Mouse (Mus musculus): ENCODE measurements around the gene Hoxb8. TPM values are rescaled to one million over a fixed set of nuclear protein-coding genes. Genes with fewer than 3 reads are reported as not detected.

The Hoxb8 gene
- not detected in 2 replicates for total RNA-seq (2017)

DNA sequence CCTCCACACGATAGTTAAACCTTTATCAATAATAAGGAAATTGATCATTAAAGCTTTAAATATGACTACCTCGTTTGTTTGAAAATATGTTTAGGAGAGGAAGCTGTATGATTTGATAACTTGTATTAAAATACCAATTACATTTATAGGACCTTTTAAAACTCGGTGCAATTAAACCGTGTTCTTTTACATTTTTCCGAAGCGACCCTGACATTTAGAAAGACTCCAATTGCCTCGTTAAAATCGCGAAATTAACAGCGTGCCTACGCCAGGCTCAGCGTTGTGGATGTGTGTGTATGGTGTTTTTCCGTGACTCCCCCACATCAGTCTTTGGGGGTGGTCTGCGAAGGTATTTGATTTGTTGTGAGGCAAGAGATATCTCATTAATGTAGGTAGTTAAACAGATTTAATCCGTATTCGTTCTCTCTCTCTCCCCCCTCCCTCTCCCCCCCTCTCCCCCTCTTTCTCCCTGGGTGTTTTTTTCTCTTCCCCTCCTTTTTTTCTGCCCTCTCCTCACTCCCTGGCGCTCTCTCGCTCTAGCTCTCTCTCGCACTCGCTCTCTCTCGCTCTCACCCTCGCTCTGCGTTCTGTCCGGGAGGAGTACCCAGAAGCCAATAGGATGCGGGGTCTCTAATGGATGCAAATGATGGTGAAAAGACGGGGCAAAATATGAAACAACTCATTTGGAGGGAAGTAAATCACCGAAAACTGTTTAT, at the start of gene Hoxb8:
TSS of gene Hoxb8 (plus strand) at position 51 of the 716 bp plus-strand sequence.
- no peak for ATAC-seq (ENCODE audit: extremely low read depth, insufficient number of reproducible peaks, low FRiP score, poor library complexity, severe bottlenecking)

DNA sequence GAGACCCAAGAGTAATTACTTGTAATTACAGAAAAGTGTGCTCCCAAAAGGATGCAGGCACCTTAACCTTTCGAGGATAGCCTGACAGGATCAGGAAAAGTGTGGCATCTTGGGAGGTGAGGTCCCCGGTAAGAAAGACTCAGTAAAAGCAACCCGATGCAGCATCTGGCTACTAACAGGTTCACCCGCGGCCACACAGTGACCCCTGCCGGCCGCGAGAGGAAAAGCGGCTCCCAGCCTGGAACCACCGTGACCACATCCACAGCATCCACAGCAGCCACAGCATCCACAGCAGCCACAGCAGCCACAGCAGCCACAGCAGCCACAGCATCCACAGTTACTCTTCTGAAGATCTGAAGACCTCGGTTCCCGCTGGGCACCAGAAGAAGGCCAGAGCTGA, 46.8 kb upstream of the Hoxb8 start:
- no peak for ATAC-seq (ENCODE audit: extremely low read depth, insufficient number of reproducible peaks, low FRiP score, poor library complexity, severe bottlenecking)

DNA sequence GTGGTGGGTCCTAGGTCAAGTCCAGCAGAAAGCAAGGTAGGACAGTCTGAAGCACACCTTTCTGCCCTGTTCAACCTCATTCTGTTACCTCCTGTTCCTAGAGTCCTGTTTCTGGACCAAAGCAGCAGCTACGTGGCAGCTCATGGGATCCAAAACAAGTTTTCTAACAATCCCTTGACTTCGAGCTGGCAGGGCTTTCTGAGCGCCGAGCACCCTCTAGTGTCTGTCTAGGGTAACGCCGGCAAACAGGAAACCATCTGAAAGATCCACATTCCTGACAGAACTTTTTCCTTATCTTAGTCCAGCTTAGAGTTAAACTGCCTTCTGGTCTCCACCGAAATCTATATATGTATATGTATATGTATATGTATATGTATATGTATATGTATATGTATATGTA, 41.5 kb upstream of the Hoxb8 start:
- ATAC-seq (ENCODE audit: extremely low read depth, insufficient number of reproducible peaks, low FRiP score, poor library complexity, severe bottlenecking): no peak

- no peak for ATAC-seq (ENCODE audit: extremely low read depth, insufficient number of reproducible peaks, low FRiP score, poor library complexity, severe bottlenecking)
Observed at GRCm38 (mm10) chr11:96250901-96251300, 30.8 kb upstream of the Hoxb8 start.

DNA sequence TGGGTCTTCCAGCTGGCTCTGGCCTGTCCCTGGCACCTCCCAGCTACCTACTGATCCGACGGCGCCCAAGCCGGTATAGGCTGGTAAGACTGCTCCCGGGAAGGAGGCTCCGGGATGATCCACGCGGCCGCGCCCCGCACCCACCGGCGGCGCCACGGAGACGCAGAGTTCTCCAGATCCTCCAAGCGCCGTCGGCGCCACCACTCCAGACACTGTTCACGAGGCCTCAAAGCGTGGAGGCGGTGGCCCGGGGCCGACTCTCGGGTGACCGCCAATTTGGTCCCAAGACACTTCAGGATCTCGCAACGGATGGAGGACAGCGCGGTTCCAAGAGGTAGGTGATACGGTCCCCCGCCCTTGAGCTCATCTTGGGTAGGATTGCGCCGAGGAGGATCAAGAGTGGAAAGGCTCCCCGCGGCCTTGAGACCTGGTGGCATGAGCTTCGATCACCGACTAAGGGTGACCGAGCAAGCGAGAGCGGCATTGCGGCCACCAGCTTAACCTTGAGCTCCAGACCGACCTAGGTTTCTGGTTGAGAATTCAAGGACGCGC, 30.1 kb upstream of the Hoxb8 start:
- no peak for ATAC-seq (ENCODE audit: extremely low read depth, insufficient number of reproducible peaks, low FRiP score, poor library complexity, severe bottlenecking)

GRCm38 (mm10) chr11:96252541-96253120, 29.1 kb upstream of the Hoxb8 start:
- no peak for ATAC-seq (ENCODE audit: extremely low read depth, insufficient number of reproducible peaks, low FRiP score, poor library complexity, severe bottlenecking)

- no peak for ATAC-seq (ENCODE audit: extremely low read depth, insufficient number of reproducible peaks, low FRiP score, poor library complexity, severe bottlenecking)
Observed at GRCm38 (mm10) chr11:96254221-96254620, 27.5 kb upstream of the Hoxb8 start.

- ATAC-seq (ENCODE audit: extremely low read depth, insufficient number of reproducible peaks, low FRiP score, poor library complexity, severe bottlenecking): no peak
Observed at GRCm38 (mm10) chr11:96255111-96255995, 26.4 kb upstream of the Hoxb8 start.

DNA sequence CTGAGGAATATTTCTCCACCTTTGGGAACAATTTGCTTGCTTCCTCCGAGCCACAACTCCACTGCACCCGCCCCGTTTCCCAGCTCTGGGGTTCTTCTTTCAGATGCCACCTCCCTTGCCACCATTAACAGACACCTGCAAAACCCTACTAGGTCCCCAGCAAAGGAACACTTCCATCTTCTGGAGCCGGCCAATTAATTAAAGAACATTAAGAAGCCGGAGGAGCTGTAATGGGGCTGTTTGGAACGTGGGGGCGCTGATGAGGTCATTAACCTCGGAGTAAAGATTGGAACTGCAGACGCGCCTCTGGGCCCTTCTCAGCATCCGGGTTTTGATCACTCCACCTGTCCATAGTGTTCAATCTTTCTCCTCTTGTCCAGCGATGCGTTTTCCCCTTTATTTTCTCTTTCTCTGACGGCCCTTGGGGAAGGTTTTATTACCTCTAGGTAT, 25.7 kb upstream of the Hoxb8 start:
- ATAC-seq (ENCODE audit: extremely low read depth, insufficient number of reproducible peaks, low FRiP score, poor library complexity, severe bottlenecking): no peak

- ATAC-seq (ENCODE audit: extremely low read depth, insufficient number of reproducible peaks, low FRiP score, poor library complexity, severe bottlenecking): no peak
Observed at GRCm38 (mm10) chr11:96257141-96257540, 24.6 kb upstream of the Hoxb8 start.

GRCm38 (mm10) chr11:96259038-96259437, 22.7 kb upstream of the Hoxb8 start:
- ATAC-seq (ENCODE audit: extremely low read depth, insufficient number of reproducible peaks, low FRiP score, poor library complexity, severe bottlenecking): no peak

DNA sequence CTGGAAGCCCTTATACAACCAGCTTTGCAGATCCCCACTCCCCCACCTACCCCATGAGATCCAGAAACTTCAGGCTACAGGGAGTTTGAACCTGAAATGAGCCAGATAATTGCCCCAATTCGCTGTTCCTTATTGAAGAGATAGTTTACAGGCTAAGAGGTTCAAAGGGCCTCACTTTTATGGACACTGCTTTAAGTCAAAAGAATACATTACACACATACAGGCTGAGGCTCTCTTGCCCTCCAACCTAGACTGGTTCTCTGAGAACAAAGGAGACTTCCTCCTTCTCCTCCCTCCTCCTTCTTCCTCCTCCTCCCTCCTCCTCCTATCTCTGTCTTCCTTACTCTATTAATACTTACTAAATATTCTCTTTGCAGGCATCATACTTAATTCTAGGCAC, 22.2 kb upstream of the Hoxb8 start:
- ATAC-seq (ENCODE audit: extremely low read depth, insufficient number of reproducible peaks, low FRiP score, poor library complexity, severe bottlenecking): no peak

GRCm38 (mm10) chr11:96260310-96260970, 21.3 kb upstream of the Hoxb8 start:
- no peak for ATAC-seq (ENCODE audit: extremely low read depth, insufficient number of reproducible peaks, low FRiP score, poor library complexity, severe bottlenecking)

GRCm38 (mm10) chr11:96261323-96261890, 20.3 kb upstream of the Hoxb8 start:
- ATAC-seq (ENCODE audit: extremely low read depth, insufficient number of reproducible peaks, low FRiP score, poor library complexity, severe bottlenecking): no peak

GRCm38 (mm10) chr11:96262262-96262830, 19.4 kb upstream of the Hoxb8 start:
- no peak for ATAC-seq (ENCODE audit: extremely low read depth, insufficient number of reproducible peaks, low FRiP score, poor library complexity, severe bottlenecking)

DNA sequence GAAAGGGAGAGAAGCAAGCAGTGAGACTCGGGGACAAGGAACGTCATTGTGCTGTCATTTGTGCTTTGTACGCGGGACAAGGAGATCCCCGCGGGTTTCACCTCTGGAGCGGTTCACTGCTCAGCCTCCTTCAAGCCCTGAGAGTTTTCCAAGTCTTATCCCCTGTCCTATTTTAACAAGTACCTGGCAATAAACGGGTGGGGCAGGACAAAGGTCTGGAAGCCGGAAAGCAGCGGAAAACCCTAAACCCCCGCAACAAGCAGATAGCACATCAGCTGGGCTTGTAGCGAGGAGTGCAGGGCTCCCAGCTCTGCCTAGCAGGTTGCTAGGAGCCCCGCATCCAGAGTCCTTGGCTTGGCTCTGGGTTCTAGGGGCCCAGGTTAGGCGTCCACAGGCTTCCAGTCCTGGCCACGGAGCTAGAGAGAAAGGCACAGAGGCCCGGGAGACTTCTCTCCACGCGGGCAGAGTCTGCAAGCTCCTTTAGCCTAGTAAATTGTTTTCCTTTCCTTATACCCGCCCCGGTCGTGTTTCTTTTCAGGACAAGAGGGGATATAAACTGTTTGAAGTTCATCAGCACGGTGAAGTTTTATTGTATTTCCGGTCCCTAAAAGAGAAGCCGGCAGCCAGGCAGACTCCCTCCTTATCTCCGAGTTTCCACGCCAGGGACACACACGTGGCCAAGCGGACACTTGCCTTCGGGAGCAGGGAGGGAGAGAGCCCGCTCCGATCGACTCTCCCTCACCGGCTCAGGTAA, 17.9 kb upstream of the Hoxb8 start:
- no peak for ATAC-seq (ENCODE audit: extremely low read depth, insufficient number of reproducible peaks, low FRiP score, poor library complexity, severe bottlenecking)

DNA sequence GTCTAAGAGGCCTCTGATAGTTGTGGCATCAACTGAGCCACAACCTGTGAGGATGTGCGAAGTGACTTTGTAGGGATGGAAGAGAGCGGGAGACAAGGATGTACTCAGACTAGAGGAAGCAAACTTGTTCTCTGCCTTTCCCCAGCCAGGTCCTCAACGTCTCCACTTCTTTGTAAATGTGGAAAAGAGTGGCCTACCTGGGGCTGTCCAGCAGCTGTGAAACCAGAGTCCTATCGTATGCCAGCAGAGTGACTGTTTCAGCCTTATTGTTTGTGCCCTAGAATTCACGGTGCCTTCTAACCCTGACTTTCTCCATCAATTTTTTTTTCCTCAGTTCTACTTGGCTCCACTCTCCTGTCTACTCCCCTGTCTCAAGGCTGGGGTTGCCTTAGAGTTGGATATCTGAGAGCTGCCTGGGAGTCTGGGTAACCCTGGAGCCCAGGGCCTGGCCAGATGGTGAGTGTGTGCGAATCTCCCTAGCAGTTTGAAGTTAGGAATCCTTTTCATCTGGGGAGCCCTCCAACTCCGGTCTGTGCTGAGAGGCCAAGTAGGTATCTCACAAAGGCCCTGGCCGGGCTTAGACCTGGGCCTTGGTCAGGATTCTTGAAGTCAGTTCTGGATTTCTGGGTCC, 17.2 kb upstream of the Hoxb8 start:
- no peak for ATAC-seq (ENCODE audit: extremely low read depth, insufficient number of reproducible peaks, low FRiP score, poor library complexity, severe bottlenecking)
